Mouse (Mus musculus): ENCODE results near the gene 2700081O15Rik.

GRCm38 (mm10) chr19:7441493-7441892 is 24.1 kb downstream of the 2700081O15Rik start:
- TF ChIP-seq CTCF (IDR thresholded peaks at IDR 0.05; ENCODE audit: low read depth, low read length) (peak; percentile 63; the same call in 1 of the 2 replicates), TAL1 (conservative IDR thresholded peaks at IDR 0.05; ENCODE audit: low read depth, low read length) (no peak), POLR2AphosphoS5 (IDR thresholded peaks at IDR 0.05; ENCODE audit: insufficient replicate concordance, low read depth, low read length) (no peak), GATA1 (IDR thresholded peaks at IDR 0.05; ENCODE audit: borderline replicate concordance, low read length) (no peak)
